Mouse (Mus musculus) stomach, postnatal 0 days (tissue): Measurements from ENCODE around the gene Ahnak2.

Source experiments
- CTCF ChIP-seq: IDR thresholded peaks from 2 replicates; pipeline ENCODE4 v1.5.1; 2016; ENCODE audit warnings: antibody characterized with exemption, low read depth, mild to moderate bottlenecking, moderate library complexity
- EP300 ChIP-seq: optimal IDR thresholded peaks from 2 replicates; pipeline ENCODE3; 2016; ENCODE audit warnings: antibody characterized with exemption

GRCm38 (mm10) chr12:112794998-112795397 lies 7.5 kb downstream of the Ahnak2 start:
- TF ChIP-seq CTCF (no peak), EP300 (no peak)
